Mouse (Mus musculus) central nervous system, embryonic 18 days (tissue): Measurements from ENCODE around the gene Sirt1. TPM values are rescaled to one million over a fixed set of nuclear protein-coding genes. Genes with fewer than 3 reads are reported as not detected.

ENCODE experiments used
- polyA plus RNA-seq: library from polyadenylated mRNA; depleted of rRNA; stranded (reverse); fragments of >200 nt; gene quantifications from 2 replicates; pipeline ENCODE4 v1.2.3, GENCODE M21; 2012; rRNA removed

The Sirt1 gene
- polyA plus RNA-seq: 15.0 and 15.7 TPM in 2 replicates

DNA sequence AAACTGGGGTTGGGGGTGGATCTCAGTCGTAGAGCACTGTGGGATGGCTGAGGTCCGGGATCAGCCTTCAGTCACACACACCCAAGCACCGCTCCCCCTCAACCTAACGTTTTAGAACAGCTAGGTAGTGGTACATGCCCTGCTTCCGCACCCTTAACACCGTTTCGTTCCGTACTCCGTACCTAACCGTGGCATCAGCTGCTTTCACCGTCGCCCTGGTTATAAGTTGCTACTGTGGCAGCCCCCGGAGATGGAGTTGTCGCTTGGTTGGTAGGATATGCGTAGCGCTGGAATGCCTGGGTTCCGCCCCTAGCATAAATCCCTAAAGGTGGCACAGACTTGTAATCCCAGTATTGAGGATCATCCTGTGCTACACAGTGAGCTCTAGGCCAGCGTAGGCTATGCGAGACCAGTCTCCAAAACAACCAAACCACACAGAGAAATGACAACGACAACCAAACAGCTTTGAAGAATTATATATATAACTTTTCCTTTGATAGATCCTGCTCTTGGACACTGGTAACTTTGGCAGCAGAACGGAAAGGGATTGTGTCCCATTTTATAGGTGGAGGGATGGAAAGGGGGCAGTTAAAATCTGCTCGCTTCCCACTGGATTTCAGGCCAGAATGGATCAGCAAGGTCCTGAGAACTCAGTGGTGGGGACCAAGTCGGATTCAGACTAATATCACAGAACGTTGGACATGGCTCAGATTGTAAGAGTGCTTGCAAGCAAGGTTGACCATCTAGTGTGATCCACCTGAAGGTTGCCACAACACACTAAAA lies at the start of gene Sirt1:
Gene Sirt1, minus strand, starts transcription at position 207 of the 783 bp plus-strand sequence.

DNA sequence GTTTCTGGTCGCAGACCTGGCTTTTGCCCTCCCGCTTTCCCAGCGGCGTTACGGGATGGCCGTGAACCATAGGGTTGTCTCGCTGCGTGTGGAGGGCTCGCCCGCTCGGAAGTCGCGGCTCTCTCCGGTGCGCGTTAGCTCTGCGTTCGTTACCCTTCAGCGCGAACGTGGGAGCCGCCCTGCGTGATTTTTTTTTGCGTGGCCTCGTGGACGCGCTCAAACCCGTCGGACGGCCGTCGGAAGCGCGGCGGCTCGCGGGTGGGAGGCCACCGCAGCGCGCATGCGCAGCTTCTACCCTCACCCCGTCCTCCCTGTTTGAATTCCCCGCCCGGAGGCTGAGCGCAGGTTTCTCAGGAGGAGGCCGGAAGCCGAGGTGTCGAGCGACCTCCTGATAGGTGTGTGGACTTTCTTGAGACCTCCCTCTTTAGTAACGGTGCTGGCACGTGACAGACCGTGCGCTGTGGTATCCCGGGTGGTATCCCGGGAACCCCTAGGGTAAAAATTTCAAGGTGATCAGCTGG lies 48.3 kb upstream of the Sirt1 start, which contains the start of gene Ctnna3:
Gene Ctnna3, plus strand, starts transcription at position 314 of the 521 bp plus-strand sequence.

DNA sequence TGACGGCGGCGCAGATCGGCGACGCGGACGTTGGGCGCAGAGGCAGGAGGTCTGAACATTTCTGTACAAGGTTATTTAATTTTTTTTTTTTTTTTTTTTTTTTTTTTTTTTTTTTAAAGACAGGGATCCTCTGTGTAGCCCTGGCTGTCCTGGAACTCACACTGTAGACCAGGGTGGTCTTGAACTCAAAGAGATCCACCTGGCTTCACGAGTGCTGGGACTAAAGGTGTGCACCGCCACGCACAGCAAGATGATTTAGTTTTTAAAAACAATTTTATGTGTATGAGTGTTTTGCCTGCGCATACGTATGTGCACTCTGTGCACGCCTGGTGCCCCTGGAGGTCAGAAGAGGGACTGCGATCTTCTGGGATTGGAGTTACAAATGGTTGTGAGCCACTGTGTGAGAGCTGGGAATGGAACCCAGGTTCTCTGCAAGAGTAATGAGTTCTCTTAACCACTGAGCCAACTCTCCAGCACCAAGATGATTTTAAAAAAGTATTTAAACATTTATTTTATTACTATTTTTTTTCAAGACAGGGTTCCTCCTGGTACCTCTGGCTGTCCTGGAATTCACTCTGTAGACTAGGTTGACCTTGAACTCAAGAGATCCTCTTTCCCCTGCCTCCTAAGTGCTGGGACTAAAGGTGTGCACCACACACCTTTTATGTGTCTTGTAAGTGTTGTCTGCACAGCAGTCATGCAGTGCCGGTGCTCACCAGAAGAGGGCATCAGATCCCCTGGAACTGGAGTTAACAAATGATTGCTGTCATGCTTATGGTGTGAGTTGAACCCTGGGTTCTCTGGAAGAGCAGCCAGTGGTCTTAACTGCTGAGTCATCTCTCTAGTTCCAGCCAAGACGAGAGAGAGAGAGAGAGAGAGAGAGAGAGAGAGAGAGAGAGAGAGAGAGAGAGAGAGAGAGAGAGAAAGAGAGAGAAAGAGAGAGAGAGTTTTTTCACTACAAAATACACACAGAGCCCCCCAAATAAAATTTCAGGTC lies 40.5 kb upstream of the Sirt1 start, which contains the start of gene Gm7075:
Gene Gm7075, minus strand, starts transcription at position 51 of the 997 bp plus-strand sequence.

DNA sequence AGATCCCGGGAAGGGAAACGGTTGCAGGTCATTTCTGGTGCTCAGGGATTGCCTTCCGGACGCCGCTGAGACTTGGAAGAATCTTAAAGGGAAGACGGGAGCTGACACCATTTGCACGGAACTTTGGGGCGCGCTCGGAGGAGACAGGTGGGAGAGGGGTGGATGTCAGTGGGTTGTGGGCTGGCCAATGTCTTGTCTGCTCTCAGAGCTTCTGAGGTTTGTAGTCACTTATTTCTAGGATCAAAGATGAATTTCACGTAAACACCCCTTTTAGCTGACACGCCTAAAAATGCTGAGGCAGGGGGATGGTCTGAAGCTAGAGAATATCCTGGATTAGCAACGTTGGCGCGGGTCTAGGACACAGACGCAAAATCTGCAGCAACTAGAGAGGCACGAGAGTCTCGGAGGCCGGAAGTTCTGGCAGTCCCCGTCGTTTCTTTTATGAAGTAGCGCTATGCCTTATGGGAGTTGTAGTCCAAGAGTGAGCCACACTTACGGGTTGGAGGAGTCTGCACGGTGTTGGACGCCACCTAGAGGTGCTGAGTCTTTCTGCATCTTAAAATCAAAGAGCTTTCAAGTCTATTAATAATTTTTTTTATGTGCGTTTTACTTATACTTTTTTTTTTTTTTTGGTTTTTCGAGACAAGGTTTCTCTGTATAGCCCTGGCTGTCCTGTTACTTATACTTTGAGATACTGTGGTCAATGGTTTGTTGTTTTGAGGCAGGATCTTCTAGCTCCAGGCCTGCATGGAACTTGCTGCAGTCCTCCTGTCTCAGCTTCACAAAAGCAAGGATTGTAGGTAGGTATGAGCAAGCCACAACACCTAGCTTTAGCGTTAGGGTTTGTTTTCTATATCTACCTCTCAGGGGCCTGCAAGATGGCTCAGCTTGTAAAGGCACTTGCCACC lies 1.1 kb upstream of the Sirt1 start, which contains the start of gene Dnajc12:
Gene Dnajc12, plus strand, starts transcription at position 72 of the 908 bp plus-strand sequence.

Other genes starting within 250 kb of the Sirt1 start
- 0.53 and 1.1 TPM in 2 replicates for gene Mypn, start 177.8 kb downstream of the Sirt1 start, polyA plus RNA-seq
- 42.5 and 43.4 TPM in 2 replicates for gene Herc4, start 137.9 kb downstream of the Sirt1 start, polyA plus RNA-seq
- gene Dnajc12, start 739 bp upstream of the Sirt1 start, polyA plus RNA-seq: 10.1 and 12.3 TPM in 2 replicates
- gene Gm7075, start 40.1 kb upstream of the Sirt1 start, polyA plus RNA-seq: not detected in 2 replicates
- gene Ctnna3, start 48.4 kb upstream of the Sirt1 start, polyA plus RNA-seq: 0.23 and 0.35 TPM in 2 replicates